Mouse (Mus musculus): Measurements from ENCODE around the gene Nodal.

DNA sequence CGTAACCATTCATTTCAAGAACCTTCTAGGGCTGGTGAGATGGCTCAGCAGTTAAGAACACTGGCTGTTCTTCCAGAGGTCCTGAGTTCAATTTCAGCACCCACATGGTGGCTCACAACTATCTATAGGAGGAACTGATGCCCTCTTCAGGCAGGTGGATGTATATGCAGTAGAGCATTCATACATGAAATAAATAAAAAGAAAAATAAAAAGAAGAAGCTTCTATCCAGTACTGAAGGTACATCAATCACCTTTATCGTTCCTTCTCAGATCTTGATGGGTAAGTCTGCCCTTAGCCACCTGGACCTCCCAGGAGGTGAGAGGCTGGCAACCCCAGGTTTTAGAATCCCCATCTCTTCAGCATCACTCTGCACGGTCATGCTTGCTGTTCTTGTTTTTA lies 2.5 kb upstream of the Nodal start:
- TF ChIP-seq CTCF (IDR thresholded peaks at IDR 0.05; ENCODE audit: borderline replicate concordance, insufficient read depth, low read length) (no peak), POLR2A (IDR thresholded peaks at IDR 0.05; ENCODE audit: low read depth, low read length) (no peak)

Data from embryonic fibroblast, embryonic 13.5 days (primary cell).